ENCODE assay signal across 8 mouse cellular contexts in the genomic region with DNA sequence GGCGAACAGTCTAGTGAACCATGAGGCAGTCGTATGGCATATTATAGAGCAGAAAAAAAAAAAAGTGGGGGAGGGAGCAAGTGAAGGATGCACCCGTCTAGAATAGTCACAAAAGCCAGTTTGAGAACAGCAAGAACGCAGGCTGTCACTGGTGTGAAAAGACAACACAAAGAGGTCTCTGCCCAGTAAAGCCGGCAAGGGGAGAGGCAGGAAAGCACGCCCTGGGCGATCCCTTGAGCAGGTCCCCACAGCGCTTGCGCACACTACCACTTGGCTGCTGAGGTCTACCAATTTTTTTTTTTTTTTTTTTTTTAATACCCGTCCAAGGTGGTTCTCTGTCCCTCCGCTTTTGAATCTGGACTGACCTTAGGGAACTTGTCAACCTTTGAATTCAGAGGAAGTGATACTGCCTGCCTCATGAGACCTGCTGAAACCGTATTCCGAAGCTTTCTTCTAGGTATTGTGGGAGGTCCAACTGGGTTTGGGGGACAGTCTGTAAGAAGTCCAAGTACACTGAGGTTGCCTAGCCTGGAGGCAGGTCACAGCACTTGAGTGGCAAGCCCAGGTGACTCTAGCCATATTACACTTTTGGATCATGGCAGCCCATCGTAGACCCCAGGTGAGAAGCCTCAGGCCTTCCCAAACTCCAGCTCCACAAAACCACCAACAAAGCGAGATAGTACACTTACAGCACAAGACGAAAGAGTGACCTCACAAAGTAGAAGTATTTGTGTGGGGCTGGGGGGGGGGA.
A peak's percentile ranks its signal among the peaks of the same experiment; 100 is the strongest.
DNase-seq lines count a peak whose midpoint lies in the region; ATAC-seq and TF ChIP-seq lines count a peak whose summit lies in the region.

No protein-coding gene starts in this region.

- no peak for DNase-seq in spleen, adult 2 months (ENCODE audit: low read depth in 1 of 2, low spot score in 2 of 2)
- no peak for DNase-seq in spleen, postnatal 36 days (ENCODE audit: low spot score in 2 of 2)
- DNase-seq in heart, postnatal 14 days: peak; percentile 49 to 50
- DNase-seq in neural tube, embryonic 10.5 days (ENCODE audit: extremely low spot score, low spot score): peak; percentile 60
- DNase-seq in ovary, postnatal 14 days (ENCODE audit: low spot score): no peak
- no peak for DNase-seq in thymus, postnatal 0 days (ENCODE audit: low spot score)

- peak overlapping the region; percentile 89 for H3K4me2 ChIP-seq in limb, embryonic 15.5 days

- no peaks in the 10 kb centered on the region for H3K9me3 ChIP-seq in limb, embryonic 15.5 days

- no peak overlapping the region for H3K9ac ChIP-seq in limb, embryonic 15.5 days

- no peak for ATAC-seq in limb, embryonic 15.5 days (ENCODE audit: insufficient number of reproducible peaks, low FRiP score, low TSS enrichment, low read depth)

- H3K4me3 ChIP-seq in spleen, adult 2 months (ENCODE audit: extremely low read depth, insufficient read depth, insufficient read length): peak overlapping the region; percentile 31; the same call in 1 of the 2 replicates
- peak overlapping the region; percentile 37 for H3K4me3 ChIP-seq in cortical plate, adult 2 months (ENCODE audit: insufficient read depth, low read length)
- peak overlapping the region; percentile 46 for H3K4me3 ChIP-seq in limb, embryonic 15.5 days

- TF ChIP-seq POLR2A in spleen, adult 2 months (IDR thresholded peaks at IDR 0.05; ENCODE audit: low read depth, low read length): no peak
- TF ChIP-seq POLR2A in cortical plate, adult 2 months (IDR thresholded peaks at IDR 0.05; ENCODE audit: extremely low read depth, insufficient read depth, low read length): no peak

- H3K4me1 ChIP-seq in spleen, adult 2 months (ENCODE audit: control insufficient read depth, insufficient read depth, insufficient read length): peaks cover 4% of the 10 kb centered on the region; the same call in 1 of the 2 replicates
- H3K4me1 ChIP-seq in cortical plate, adult 2 months (ENCODE audit: control insufficient read depth, insufficient read depth, low read length): peaks cover 7% of the 10 kb centered on the region
- H3K4me1 ChIP-seq in limb, embryonic 15.5 days: peaks cover 17% of the 10 kb centered on the region

- no peaks in the 10 kb centered on the region for H3K36me3 ChIP-seq in spleen, adult 2 months (ENCODE audit: control insufficient read depth, insufficient read depth, low read length)
- H3K36me3 ChIP-seq in limb, embryonic 15.5 days: no peaks in the 10 kb centered on the region

- no peak overlapping the region for H3K27ac ChIP-seq in spleen, adult 2 months (ENCODE audit: insufficient read depth, low read length)
- peak overlapping the region; percentile 90 for H3K27ac ChIP-seq in cortical plate, adult 2 months (ENCODE audit: insufficient read depth, low read length)
- H3K27ac ChIP-seq in limb, embryonic 15.5 days: no peak overlapping the region

- peaks cover 7% of the 10 kb centered on the region for H3K27me3 ChIP-seq in spleen, adult 2 months (ENCODE audit: control insufficient read depth, insufficient read depth, low read length)
- H3K27me3 ChIP-seq in limb, embryonic 15.5 days: no peaks in the 10 kb centered on the region; the same call in 1 of the 2 replicates

- intact Hi-C loops in heart, postnatal 14 days (cut with DNase I): no loop called here

- 26% methylated on average over 16 of the region's 16 CpGs for WGBS in spleen, adult 2 months
- WGBS in limb, embryonic 15.5 days: 26% methylated on average over 16 of the region's 16 CpGs

- no peak for TF ChIP-seq CTCF in spleen, adult 2 months (IDR thresholded peaks at IDR 0.05; ENCODE audit: extremely low read depth, insufficient read depth, insufficient read length, insufficient replicate concordance)
- no peak for TF ChIP-seq CTCF in cortical plate, adult 2 months (IDR thresholded peaks at IDR 0.05; ENCODE audit: extremely low read depth, insufficient read depth, low read length)

Comparison
In these comparisons a context has a peak if more than half of its experiments do, and no peak if none do; other contexts are left out.
1. DNase-seq: peak in heart, postnatal 14 days (2 of 2) and neural tube, embryonic 10.5 days (single experiment); none in spleen, adult 2 months (0 of 2), spleen, postnatal 36 days (0 of 2), ovary, postnatal 14 days (single experiment) and thymus, postnatal 0 days (single experiment).
2. Peak in every context shown above with its lines, with median percentiles within 50 percentile points of each other: H3K4me3 ChIP-seq.